Mouse (Mus musculus): ENCODE data around the gene Xpo5. TPM values are rescaled to one million over a fixed set of nuclear protein-coding genes. Genes with fewer than 3 reads are reported as not detected.

The Xpo5 gene
- polyA plus RNA-seq, 1 experiment from 2014 or later = 54.1 TPM

DNA sequence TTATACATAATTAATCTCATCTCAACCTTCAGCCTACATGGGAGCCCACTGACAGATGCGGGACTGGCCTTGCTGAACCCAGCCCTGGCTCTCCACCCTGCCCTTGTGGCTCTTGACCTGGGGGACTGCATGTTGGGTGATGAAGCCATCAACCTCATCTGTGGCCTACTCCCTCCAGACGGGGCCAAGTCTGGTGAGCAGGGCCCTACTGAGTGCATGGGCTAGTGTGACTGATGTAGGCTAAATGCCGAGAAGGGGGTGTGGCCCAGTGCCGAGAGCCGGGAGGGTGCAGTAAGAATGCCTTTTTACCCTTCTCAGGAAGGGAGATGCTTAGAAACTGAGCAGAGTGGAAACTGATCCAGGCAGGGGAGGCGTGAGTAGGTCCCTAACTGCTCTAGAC lies 52.6 kb downstream of the Xpo5 start:
- Histone ChIP-seq H3K4me1 (replicated peaks; ENCODE audit: control insufficient read depth, insufficient read depth, low read length) (no peaks in the 10 kb centered on the region), H3K9me3 (ENCODE audit: control insufficient read depth, low read length) (no peaks in the 10 kb centered on the region), H3K4me3 (ENCODE audit: low read depth, low read length) (no peak overlapping the region), H3K27ac (ENCODE audit: low read depth) (no peak overlapping the region), H3K36me3 (ENCODE audit: control insufficient read depth, insufficient read depth, low read length) (peaks cover 46% of the 10 kb centered on the region), H3K27me3 (replicated peaks; ENCODE audit: control insufficient read depth, insufficient read depth, low read length) (peaks cover 17% of the 10 kb centered on the region), H3K4me2 (ENCODE audit: low read length) (no peak overlapping the region), H3K9ac (ENCODE audit: low read length) (no peak overlapping the region)
- DNase-seq (ENCODE audit: low spot score) = no peak
- 34% methylated on average over 6 of the region's 6 CpGs for WGBS
- no peak for ATAC-seq (replicated peaks; ENCODE audit: low FRiP score, low TSS enrichment, low read depth)

DNA sequence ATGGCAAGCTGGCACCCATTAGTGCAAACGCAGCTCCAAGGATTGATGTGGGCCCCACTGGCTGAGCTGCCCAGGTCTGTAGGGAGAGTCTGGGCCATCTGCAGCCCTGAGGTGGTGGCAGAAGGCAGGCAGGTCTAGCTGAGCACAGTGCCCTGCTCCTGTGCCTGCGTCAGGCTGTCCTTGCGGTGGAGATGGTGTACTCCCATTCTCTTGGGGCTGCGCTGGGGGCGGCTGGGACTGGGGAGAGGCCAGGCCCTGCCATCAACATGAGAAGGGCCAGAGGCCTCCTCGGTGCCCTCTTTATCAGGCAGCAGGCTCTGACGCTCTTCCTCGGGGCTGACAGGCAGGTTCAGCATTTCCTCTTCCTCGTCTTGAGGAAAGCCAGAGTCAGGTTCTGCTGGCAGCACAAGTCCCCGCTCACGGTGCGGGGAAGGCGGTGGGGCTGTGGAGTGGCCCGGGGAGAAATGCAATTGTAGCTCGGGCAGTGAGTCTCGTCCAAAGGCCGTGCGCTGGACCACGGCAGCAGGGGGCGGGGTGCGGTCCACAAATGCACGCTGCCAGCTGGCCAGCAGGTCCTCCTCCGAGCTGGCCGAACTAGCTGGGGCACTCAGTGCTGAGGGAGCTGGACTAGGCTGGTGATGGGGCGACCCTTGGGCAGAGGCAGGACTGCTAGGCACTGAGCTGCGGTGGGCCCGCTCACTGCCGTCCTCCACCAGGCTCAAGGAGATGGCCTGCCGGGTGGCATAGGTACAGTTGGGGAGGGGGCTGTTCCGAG lies 55.9 kb downstream of the Xpo5 start:
- Histone ChIP-seq H3K27me3 (replicated peaks; ENCODE audit: control insufficient read depth, insufficient read depth, low read length) (peaks cover 17% of the 10 kb centered on the region), H3K4me2 (ENCODE audit: low read length) (no peak overlapping the region), H3K27ac (ENCODE audit: low read depth) (no peak overlapping the region), H3K4me3 (ENCODE audit: low read depth, low read length) (no peak overlapping the region), H3K9ac (ENCODE audit: low read length) (no peak overlapping the region), H3K36me3 (ENCODE audit: control insufficient read depth, insufficient read depth, low read length) (peaks cover 55% of the 10 kb centered on the region), H3K9me3 (ENCODE audit: control insufficient read depth, low read length) (no peaks in the 10 kb centered on the region), H3K4me1 (replicated peaks; ENCODE audit: control insufficient read depth, insufficient read depth, low read length) (no peaks in the 10 kb centered on the region)
- no peak for DNase-seq (ENCODE audit: low spot score)
- WGBS = 84% methylated on average over 30 of the region's 30 CpGs
- no peak for ATAC-seq (replicated peaks; ENCODE audit: low FRiP score, low TSS enrichment, low read depth)

DNA sequence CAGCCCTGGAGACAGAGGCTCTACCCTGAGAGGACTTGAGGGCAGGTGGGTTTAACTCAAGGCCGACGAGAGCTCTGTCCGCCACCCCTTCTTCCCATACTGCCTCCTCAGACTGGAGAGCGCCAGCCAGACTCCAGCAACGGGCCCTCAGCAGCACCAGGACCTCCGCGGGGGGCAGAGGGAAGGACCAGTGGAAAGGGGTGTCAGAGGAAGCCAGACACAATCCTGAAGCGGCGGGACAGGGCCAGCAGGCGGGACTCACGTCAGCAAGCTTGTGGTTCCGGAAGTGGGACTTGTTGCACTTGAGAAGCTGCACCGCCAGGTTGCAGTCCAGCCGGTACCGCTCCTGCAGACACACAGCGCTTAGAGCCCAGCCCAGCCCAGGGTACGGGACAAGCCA lies 57.1 kb downstream of the Xpo5 start:
- DNase-seq (ENCODE audit: low spot score) = no peak
- no peaks in the 10 kb centered on the region for H3K9me3 ChIP-seq (ENCODE audit: control insufficient read depth, low read length)
- no peak overlapping the region for H3K4me2 ChIP-seq (ENCODE audit: low read length)
- H3K4me3 ChIP-seq (ENCODE audit: low read depth, low read length) = no peak overlapping the region
- H3K9ac ChIP-seq (ENCODE audit: low read length) = no peak overlapping the region
- peaks cover 67% of the 10 kb centered on the region for H3K36me3 ChIP-seq (ENCODE audit: control insufficient read depth, insufficient read depth, low read length)
- no peak overlapping the region for H3K27ac ChIP-seq (ENCODE audit: low read depth)
- H3K27me3 ChIP-seq (replicated peaks; ENCODE audit: control insufficient read depth, insufficient read depth, low read length) = peaks cover 9% of the 10 kb centered on the region
- H3K4me1 ChIP-seq (replicated peaks; ENCODE audit: control insufficient read depth, insufficient read depth, low read length) = no peaks in the 10 kb centered on the region
- no peak for ATAC-seq (replicated peaks; ENCODE audit: low FRiP score, low TSS enrichment, low read depth)
- WGBS = 86% methylated on average over 17 of the region's 17 CpGs

GRCm38 (mm10) chr17:46262201-46262694 lies 59.7 kb downstream of the Xpo5 start:
- no peaks in the 10 kb centered on the region for H3K4me1 ChIP-seq (replicated peaks; ENCODE audit: control insufficient read depth, insufficient read depth, low read length)
- H3K9me3 ChIP-seq (ENCODE audit: control insufficient read depth, low read length) = no peaks in the 10 kb centered on the region
- peaks cover 82% of the 10 kb centered on the region for H3K36me3 ChIP-seq (ENCODE audit: control insufficient read depth, insufficient read depth, low read length)
- H3K4me2 ChIP-seq (ENCODE audit: low read length) = no peak overlapping the region
- no peaks in the 10 kb centered on the region for H3K27me3 ChIP-seq (replicated peaks; ENCODE audit: control insufficient read depth, insufficient read depth, low read length)
- no peak overlapping the region for H3K27ac ChIP-seq (ENCODE audit: low read depth)
- no peak overlapping the region for H3K4me3 ChIP-seq (ENCODE audit: low read depth, low read length)
- WGBS = 91% methylated on average over 5 of the region's 5 CpGs
- no peak overlapping the region for H3K9ac ChIP-seq (ENCODE audit: low read length)
- DNase-seq (ENCODE audit: low spot score) = no peak
- ATAC-seq (replicated peaks; ENCODE audit: low FRiP score, low TSS enrichment, low read depth) = no peak

GRCm38 (mm10) chr17:46265502-46265901 lies 62.9 kb downstream of the Xpo5 start:
- Histone ChIP-seq H3K36me3 (ENCODE audit: control insufficient read depth, insufficient read depth, low read length) (peaks cover 70% of the 10 kb centered on the region), H3K4me3 (ENCODE audit: low read depth, low read length) (no peak overlapping the region), H3K4me2 (ENCODE audit: low read length) (no peak overlapping the region), H3K27ac (ENCODE audit: low read depth) (no peak overlapping the region), H3K9ac (ENCODE audit: low read length) (no peak overlapping the region), H3K4me1 (replicated peaks; ENCODE audit: control insufficient read depth, insufficient read depth, low read length) (no peaks in the 10 kb centered on the region), H3K27me3 (replicated peaks; ENCODE audit: control insufficient read depth, insufficient read depth, low read length) (no peaks in the 10 kb centered on the region), H3K9me3 (ENCODE audit: control insufficient read depth, low read length) (no peaks in the 10 kb centered on the region)
- DNase-seq (ENCODE audit: low spot score) (peak; percentile 59), ATAC-seq (replicated peaks; ENCODE audit: low FRiP score, low TSS enrichment, low read depth) (no peak)
- WGBS = 87% methylated on average over 12 of the region's 12 CpGs

GRCm38 (mm10) chr17:46265918-46266618 lies 63.5 kb downstream of the Xpo5 start:
- peaks cover 72% of the 10 kb centered on the region for H3K36me3 ChIP-seq (ENCODE audit: control insufficient read depth, insufficient read depth, low read length)
- H3K27ac ChIP-seq (ENCODE audit: low read depth) = no peak overlapping the region

DNA sequence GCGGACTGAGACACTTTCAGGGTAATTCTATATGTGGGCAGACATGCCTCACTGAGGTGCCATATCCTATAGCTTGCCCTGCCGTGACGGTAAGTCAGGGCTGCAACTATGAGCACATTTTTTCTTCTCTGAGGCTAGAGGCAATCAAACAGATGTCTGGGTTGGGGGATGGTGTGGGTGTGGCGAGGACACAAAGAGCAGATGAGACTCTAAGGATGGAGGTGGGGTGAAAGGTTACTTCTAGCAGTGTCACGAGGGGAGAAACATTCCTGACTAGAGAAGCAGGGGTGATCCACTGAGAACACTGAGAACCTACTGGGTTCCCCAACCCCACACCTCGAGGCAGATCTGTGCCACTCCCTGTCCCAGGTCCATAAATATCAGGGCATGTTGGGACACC lies 64.4 kb downstream of the Xpo5 start:
- H3K9ac ChIP-seq (ENCODE audit: low read length) = no peak overlapping the region
- no peak overlapping the region for H3K27ac ChIP-seq (ENCODE audit: low read depth)
- H3K9me3 ChIP-seq (ENCODE audit: control insufficient read depth, low read length) = no peaks in the 10 kb centered on the region
- no peak overlapping the region for H3K4me3 ChIP-seq (ENCODE audit: low read depth, low read length)
- no peaks in the 10 kb centered on the region for H3K4me1 ChIP-seq (replicated peaks; ENCODE audit: control insufficient read depth, insufficient read depth, low read length)
- peaks cover 72% of the 10 kb centered on the region for H3K36me3 ChIP-seq (ENCODE audit: control insufficient read depth, insufficient read depth, low read length)
- H3K4me2 ChIP-seq (ENCODE audit: low read length) = no peak overlapping the region
- WGBS = 45% methylated on average over 6 of the region's 6 CpGs
- no peaks in the 10 kb centered on the region for H3K27me3 ChIP-seq (replicated peaks; ENCODE audit: control insufficient read depth, insufficient read depth, low read length)
- DNase-seq (ENCODE audit: low spot score) (no peak), ATAC-seq (replicated peaks; ENCODE audit: low FRiP score, low TSS enrichment, low read depth) (no peak)

More at GRCm38 (mm10) chr17:46265918-46266618, 63.5 kb downstream of the Xpo5 start:
- Histone ChIP-seq H3K27me3 (replicated peaks; ENCODE audit: control insufficient read depth, insufficient read depth, low read length) (no peaks in the 10 kb centered on the region), H3K4me3 (ENCODE audit: low read depth, low read length) (no peak overlapping the region), H3K4me2 (ENCODE audit: low read length) (no peak overlapping the region), H3K9ac (ENCODE audit: low read length) (no peak overlapping the region), H3K9me3 (ENCODE audit: control insufficient read depth, low read length) (no peaks in the 10 kb centered on the region), H3K4me1 (replicated peaks; ENCODE audit: control insufficient read depth, insufficient read depth, low read length) (no peaks in the 10 kb centered on the region)
- peak; percentile 54; the same call in 1 of the 2 replicates for ATAC-seq (replicated peaks; ENCODE audit: low FRiP score, low TSS enrichment, low read depth)
- DNase-seq (ENCODE audit: low spot score) = peak; percentile 94
- WGBS = 25% methylated on average over 14 of the region's 14 CpGs

GRCm38 (mm10) chr17:46267511-46267910 lies 64.9 kb downstream of the Xpo5 start:
- no peak for DNase-seq (ENCODE audit: low spot score)
- no peak overlapping the region for H3K4me2 ChIP-seq (ENCODE audit: low read length)
- WGBS = 74% methylated on average over 7 of the region's 7 CpGs
- H3K9me3 ChIP-seq (ENCODE audit: control insufficient read depth, low read length) = no peaks in the 10 kb centered on the region
- no peak overlapping the region for H3K27ac ChIP-seq (ENCODE audit: low read depth)
- H3K4me3 ChIP-seq (ENCODE audit: low read depth, low read length) = no peak overlapping the region
- peaks cover 70% of the 10 kb centered on the region for H3K36me3 ChIP-seq (ENCODE audit: control insufficient read depth, insufficient read depth, low read length)
- H3K27me3 ChIP-seq (replicated peaks; ENCODE audit: control insufficient read depth, insufficient read depth, low read length) = no peaks in the 10 kb centered on the region
- ATAC-seq (replicated peaks; ENCODE audit: low FRiP score, low TSS enrichment, low read depth) = no peak
- no peak overlapping the region for H3K9ac ChIP-seq (ENCODE audit: low read length)
- H3K4me1 ChIP-seq (replicated peaks; ENCODE audit: control insufficient read depth, insufficient read depth, low read length) = no peaks in the 10 kb centered on the region

Measured in intestine, embryonic 14.5 days (tissue).